Mouse (Mus musculus): ENCODE measurements around the gene Epb41l1. TPM values are rescaled to one million over a fixed set of nuclear protein-coding genes. Genes with fewer than 3 reads are reported as not detected.

The Epb41l1 gene
- total and polyA plus RNA-seq, 2 experiments from 2014 or later: 10.0 to 211 TPM

DNA sequence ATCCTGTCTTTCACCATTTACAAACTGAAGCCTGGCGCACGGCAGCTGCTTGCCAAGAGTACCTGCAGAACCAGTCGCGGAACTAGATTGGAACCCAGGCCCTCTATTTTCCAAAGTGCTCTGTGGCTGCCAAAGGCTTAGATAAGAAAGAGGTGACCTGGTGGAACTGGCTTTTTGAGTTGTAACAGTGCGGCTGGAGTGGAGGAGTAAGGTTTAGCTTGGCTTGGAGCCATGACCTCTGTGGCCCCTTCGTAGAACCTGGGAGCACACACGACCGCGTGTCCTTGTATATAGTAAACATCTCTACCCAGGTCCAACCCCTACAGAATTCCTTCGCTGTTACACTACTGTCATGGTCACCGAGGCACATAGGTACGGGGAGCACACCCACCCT lies 54.2 kb downstream of the Epb41l1 start:
- Histone ChIP-seq H3K9ac (peak overlapping the region; percentile 88), H3K27me3 (ENCODE audit: insufficient read depth, low read length) (no peaks in the 10 kb centered on the region), H3K4me2 (ENCODE audit: low read depth) (peak overlapping the region; percentile 96), H3K4me3 (ENCODE audit: low read depth, low read length) (peak overlapping the region; percentile 68), H3K27ac (ENCODE audit: low read depth, low read length) (peak overlapping the region; percentile 88), H3K4me1 (ENCODE audit: insufficient read depth) (peaks cover 15% of the 10 kb centered on the region), H3K9me3 (ENCODE audit: low read length) (no peaks in the 10 kb centered on the region), H3K36me3 (ENCODE audit: insufficient read depth) (no peaks in the 10 kb centered on the region)
- 23% methylated on average over 12 of the region's 12 CpGs for WGBS
- ATAC-seq (no peak; the same call in 1 of the 2 replicates), DNase-seq (no peak)
- TF ChIP-seq CTCF (IDR thresholded peaks at IDR 0.05; ENCODE audit: low read depth): no peak

DNA sequence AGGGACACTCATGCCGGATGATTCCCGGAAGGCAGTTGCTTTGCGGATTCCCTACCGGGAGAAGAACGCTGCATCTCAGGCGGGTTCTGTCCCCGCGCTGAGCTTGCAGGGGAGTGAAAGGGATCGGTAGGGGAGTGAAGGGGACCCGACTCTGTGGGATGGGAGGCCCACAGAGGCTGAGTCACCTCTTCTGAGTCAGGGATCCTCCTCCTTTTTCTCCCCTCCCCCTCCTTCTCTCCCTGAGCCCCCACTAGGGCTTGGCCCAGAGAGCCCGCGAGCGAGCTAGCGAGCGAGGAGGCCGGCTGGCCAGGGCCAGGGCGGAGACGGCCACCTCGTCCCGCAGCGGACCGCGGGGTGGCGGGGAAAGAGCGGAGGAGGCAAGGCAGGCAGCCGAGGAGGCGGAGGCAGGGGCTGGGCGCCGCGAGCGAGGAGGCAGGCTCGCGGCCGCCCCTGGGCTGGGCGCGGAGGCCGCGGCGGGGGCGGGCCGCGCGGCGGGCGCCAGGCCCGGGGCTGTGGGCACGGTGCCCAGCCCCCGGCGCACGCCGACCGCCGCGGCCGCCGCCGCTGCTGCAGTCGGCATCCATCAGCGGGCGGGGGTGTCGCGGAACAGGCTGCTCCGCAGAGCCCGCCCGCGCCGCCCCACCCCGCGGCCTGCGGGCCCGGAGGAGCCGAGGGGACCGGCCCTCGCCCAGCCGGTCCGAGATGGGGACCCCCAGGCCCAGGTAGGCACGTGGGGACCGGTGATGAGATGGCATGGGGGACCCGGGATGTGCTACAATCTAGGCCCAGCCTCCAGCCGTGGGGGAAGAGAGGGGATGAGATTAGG lies 54.8 kb downstream of the Epb41l1 start:
- peak; percentile 19; the same call in 1 of the 2 replicates for TF ChIP-seq CTCF (IDR thresholded peaks at IDR 0.05; ENCODE audit: low read depth)
- Histone ChIP-seq H3K4me3 (ENCODE audit: low read depth, low read length) (peak overlapping the region; percentile 68), H3K4me1 (ENCODE audit: insufficient read depth) (peaks cover 15% of the 10 kb centered on the region), H3K27me3 (ENCODE audit: insufficient read depth, low read length) (no peaks in the 10 kb centered on the region), H3K4me2 (ENCODE audit: low read depth) (peak overlapping the region; percentile 96), H3K36me3 (ENCODE audit: insufficient read depth) (no peaks in the 10 kb centered on the region), H3K9me3 (ENCODE audit: low read length) (no peaks in the 10 kb centered on the region), H3K27ac (ENCODE audit: low read depth, low read length) (peak overlapping the region; percentile 88), H3K9ac (peak overlapping the region; percentile 88)
- peak; percentile 78 for DNase-seq
- 1% methylated on average over 59 of the region's 80 CpGs for WGBS
- ATAC-seq: peak; percentile 79

DNA sequence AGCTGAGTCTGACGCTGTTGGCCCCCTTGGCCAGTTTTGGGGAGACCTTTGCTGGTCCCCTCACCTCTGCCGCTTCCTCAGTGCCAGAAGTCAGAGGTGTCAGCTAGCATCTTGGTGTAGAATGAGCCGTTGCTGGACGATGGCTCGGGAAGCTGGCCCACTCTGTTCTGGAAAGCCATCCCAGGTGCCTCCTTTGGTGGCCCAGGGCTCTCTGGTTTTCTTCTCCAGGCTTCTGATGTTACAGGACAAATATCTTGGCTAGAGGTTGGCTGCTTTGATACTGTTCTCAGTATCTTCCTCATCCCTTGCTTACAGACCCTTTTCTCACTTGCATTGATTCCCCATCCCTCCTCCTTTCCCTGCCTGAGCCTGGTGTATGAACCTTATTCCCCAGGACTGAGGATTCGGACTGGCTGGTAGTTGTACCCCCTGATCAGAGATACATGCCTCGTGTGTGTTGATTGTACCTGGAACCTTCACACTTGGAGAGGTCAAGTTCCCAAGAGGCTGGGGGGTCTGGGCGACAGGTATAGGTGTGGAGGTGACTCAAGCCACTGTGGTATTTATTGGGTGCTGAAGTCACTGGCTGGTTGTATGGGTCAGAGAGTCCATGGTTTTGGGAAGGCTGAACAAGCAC lies 55.5 kb downstream of the Epb41l1 start:
- Histone ChIP-seq H3K9me3 (ENCODE audit: low read length) (no peaks in the 10 kb centered on the region), H3K4me2 (ENCODE audit: low read depth) (peak overlapping the region; percentile 96), H3K27me3 (ENCODE audit: insufficient read depth, low read length) (no peaks in the 10 kb centered on the region), H3K9ac (peak overlapping the region; percentile 88), H3K4me1 (ENCODE audit: insufficient read depth) (peaks cover 15% of the 10 kb centered on the region), H3K36me3 (ENCODE audit: insufficient read depth) (no peaks in the 10 kb centered on the region), H3K27ac (ENCODE audit: low read depth, low read length) (peak overlapping the region; percentile 88), H3K4me3 (ENCODE audit: low read depth, low read length) (peak overlapping the region; percentile 68)
- DNase-seq: no peak
- 20% methylated on average over 8 of the region's 8 CpGs for WGBS
- no peak for ATAC-seq
- TF ChIP-seq CTCF (IDR thresholded peaks at IDR 0.05; ENCODE audit: low read depth): no peak

DNA sequence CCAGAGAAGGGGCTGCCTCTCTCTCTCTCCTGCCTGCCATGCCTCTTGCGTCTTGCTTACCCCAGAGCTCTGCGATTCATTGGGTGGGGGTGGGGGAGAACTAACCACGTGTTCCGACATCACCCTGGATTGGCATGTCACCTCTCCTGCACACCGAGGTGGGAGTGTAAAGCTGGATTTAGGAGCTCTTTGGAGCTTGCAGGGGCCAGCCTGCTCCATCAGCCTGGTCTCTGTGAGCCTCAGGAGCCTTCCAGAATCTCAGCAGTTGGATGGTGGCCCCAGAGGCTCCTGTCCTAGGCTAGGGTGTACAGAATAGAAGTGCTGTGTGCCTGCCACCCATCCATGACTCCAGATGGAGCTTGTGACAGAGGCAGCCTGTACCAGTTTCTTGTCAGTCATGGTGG lies 56.0 kb downstream of the Epb41l1 start:
- Histone ChIP-seq H3K27ac (ENCODE audit: low read depth, low read length) (peak overlapping the region; percentile 88; the same call in 1 of the 2 replicates), H3K27me3 (ENCODE audit: insufficient read depth, low read length) (no peaks in the 10 kb centered on the region), H3K4me3 (ENCODE audit: low read depth, low read length) (no peak overlapping the region; the same call in 1 of the 2 replicates), H3K9me3 (ENCODE audit: low read length) (no peaks in the 10 kb centered on the region), H3K36me3 (ENCODE audit: insufficient read depth) (no peaks in the 10 kb centered on the region), H3K9ac (peak overlapping the region; percentile 88; the same call in 1 of the 2 replicates), H3K4me1 (ENCODE audit: insufficient read depth) (peaks cover 15% of the 10 kb centered on the region), H3K4me2 (ENCODE audit: low read depth) (peak overlapping the region; percentile 96)
- WGBS: 21% methylated on average over 5 of the region's 5 CpGs
- DNase-seq (no peak), ATAC-seq (peak; percentile 53; the same call in 1 of the 2 replicates)
- no peak for TF ChIP-seq CTCF (IDR thresholded peaks at IDR 0.05; ENCODE audit: low read depth)

DNA sequence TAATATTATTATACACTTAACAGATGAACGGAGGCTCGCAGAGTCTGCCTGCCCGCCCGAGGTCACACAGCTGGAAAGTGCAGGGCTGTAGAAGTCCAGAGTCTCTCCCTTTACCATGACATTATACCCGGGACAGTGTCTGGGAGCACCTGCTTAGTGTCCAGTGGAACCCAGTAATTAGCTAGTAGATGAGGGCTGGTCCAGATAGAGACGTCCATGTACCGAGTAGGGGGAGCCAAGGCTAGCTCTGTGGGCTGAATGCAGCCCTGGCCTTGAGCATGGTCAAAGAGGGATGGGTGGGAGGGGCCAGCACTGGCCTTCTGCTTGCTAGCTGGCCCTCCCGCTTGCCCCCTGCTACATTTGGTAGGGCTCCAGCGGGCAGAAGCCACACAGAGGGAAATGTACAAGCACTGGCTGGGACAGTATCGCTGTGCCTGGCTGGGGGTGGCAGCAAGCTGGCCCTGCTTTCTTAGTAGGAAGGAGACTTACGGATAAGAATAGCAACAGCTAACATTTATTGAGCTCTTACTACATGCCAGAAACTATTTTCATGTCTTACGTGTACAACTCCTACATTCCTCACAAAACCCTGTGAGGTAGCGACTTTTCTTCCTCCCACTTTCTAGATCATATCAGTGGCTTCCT lies 57.5 kb downstream of the Epb41l1 start:
- Histone ChIP-seq H3K27me3 (ENCODE audit: insufficient read depth, low read length) (no peaks in the 10 kb centered on the region), H3K9ac (no peak overlapping the region), H3K4me2 (ENCODE audit: low read depth) (no peak overlapping the region), H3K4me1 (ENCODE audit: insufficient read depth) (peaks cover 15% of the 10 kb centered on the region), H3K9me3 (ENCODE audit: low read length) (no peaks in the 10 kb centered on the region), H3K4me3 (ENCODE audit: low read depth, low read length) (no peak overlapping the region), H3K36me3 (ENCODE audit: insufficient read depth) (no peaks in the 10 kb centered on the region), H3K27ac (ENCODE audit: low read depth, low read length) (no peak overlapping the region)
- no peak for ATAC-seq
- DNase-seq: no peak
- no peak for TF ChIP-seq CTCF (IDR thresholded peaks at IDR 0.05; ENCODE audit: low read depth)
- WGBS: 82% methylated on average over 13 of the region's 13 CpGs

DNA sequence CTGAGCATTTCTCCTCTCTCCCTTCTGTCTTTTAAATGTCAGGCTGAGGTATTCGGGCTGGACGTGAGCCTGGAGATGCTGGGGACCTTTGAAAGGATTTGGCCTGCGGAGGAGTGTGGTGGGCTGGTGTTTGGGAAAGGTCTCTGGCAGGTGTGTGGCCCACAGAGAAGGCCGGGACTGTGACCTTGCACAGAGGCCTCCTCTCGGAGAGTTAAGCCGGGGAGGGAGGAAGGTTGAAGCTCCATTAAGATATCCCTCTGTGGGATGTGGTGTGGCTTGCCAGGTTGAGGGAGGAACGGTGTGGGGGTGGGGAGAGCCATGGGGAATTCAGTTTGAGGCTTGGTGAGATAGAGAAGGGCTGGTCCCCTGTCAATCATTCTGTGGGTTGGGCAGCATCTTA lies 59.1 kb downstream of the Epb41l1 start:
- DNase-seq (no peak), ATAC-seq (no peak)
- 64% methylated on average over 7 of the region's 7 CpGs for WGBS
- Histone ChIP-seq H3K4me1 (ENCODE audit: insufficient read depth) (peaks cover 13% of the 10 kb centered on the region; the same call in 1 of the 2 replicates), H3K9me3 (ENCODE audit: low read length) (no peaks in the 10 kb centered on the region), H3K27ac (ENCODE audit: low read depth, low read length) (no peak overlapping the region), H3K4me2 (ENCODE audit: low read depth) (no peak overlapping the region), H3K36me3 (ENCODE audit: insufficient read depth) (no peaks in the 10 kb centered on the region), H3K4me3 (ENCODE audit: low read depth, low read length) (no peak overlapping the region), H3K27me3 (ENCODE audit: insufficient read depth, low read length) (no peaks in the 10 kb centered on the region), H3K9ac (no peak overlapping the region)
- no peak for TF ChIP-seq CTCF (IDR thresholded peaks at IDR 0.05; ENCODE audit: low read depth)

Measured in forebrain, postnatal 0 days (tissue).